Mouse (Mus musculus) CH12.LX (cell line): Measurements from ENCODE around the gene Pdrg1. TPM values are rescaled to one million over a fixed set of nuclear protein-coding genes. Genes with fewer than 3 reads are reported as not detected.

Experiments used
- DNase-seq: peaks from one replicate; pipeline ENCODE4 v3.0.0-alpha.2; 2013; ENCODE audit errors: extremely low read depth
- H3K27ac ChIP-seq: 2 replicates; pipeline ENCODE4 v1.5.1; 2012; ENCODE audit warnings: low read depth, mild to moderate bottlenecking, control low read depth, moderate library complexity; ENCODE audit not compliant: insufficient read depth
- H3K27me3 ChIP-seq: replicated peaks from 2 replicates; pipeline ENCODE3; 2012; ENCODE audit warnings: inconsistent platforms
- H3K36me3 ChIP-seq, 2 experiments: replicated peaks in 1 of 2; 2 replicates each; pipeline versions ENCODE3 to v1.6.1; 2012; ENCODE audit warnings: inconsistent platforms in 1 of 2, low read length in 1 of 2, mild to moderate bottlenecking in 1 of 2, mixed read lengths in 1 of 2, moderate library complexity in 1 of 2; ENCODE audit not compliant: control insufficient read depth in 1 of 2, insufficient read depth in 1 of 2
- H3K4me1 ChIP-seq, 2 experiments: 2 replicates each; pipeline ENCODE4 v1.6.1; 2012; ENCODE audit warnings: inconsistent platforms in 1 of 2, moderate library complexity in 1 of 2; ENCODE audit not compliant: insufficient read depth in 2 of 2, control insufficient read depth in 1 of 2
- H3K4me2 ChIP-seq: 2 replicates; pipeline ENCODE4 v1.6.1; 2012; ENCODE audit warnings: low read depth, mild to moderate bottlenecking, control low read depth; ENCODE audit not compliant: poor library complexity, insufficient read depth, severe bottlenecking
- H3K4me3 ChIP-seq, 3 experiments: fragments of 150-350 bp in 1 of 3; sonication (generic) in 1 of 3; replicated peaks in 1 of 3; 2 replicates each; pipeline versions ENCODE3 to v1.5.1; 2011 to 2012; ENCODE audit warnings: low read depth in 2 of 3, low read length in 2 of 3, mild to moderate bottlenecking in 2 of 3, moderate library complexity in 2 of 3, control low read depth in 1 of 3, improper control_type of control experiment in 1 of 3, inconsistent platforms in 1 of 3, mixed read lengths in 1 of 3; ENCODE audit not compliant: poor library complexity in 1 of 3
- H3K79me2 ChIP-seq: replicated peaks from 2 replicates; pipeline ENCODE4 v1.6.1; 2012; ENCODE audit warnings: mild to moderate bottlenecking, moderate library complexity; ENCODE audit not compliant: control insufficient read depth, poor library complexity, insufficient read depth, severe bottlenecking; ENCODE audit errors: extremely low read depth
- H3K9ac ChIP-seq: 2 replicates; pipeline ENCODE4 v1.6.1; 2012; ENCODE audit warnings: low read depth, mild to moderate bottlenecking, control low read depth, moderate library complexity; ENCODE audit not compliant: insufficient read depth
- H3K9me3 ChIP-seq: replicated peaks from 2 replicates; pipeline ENCODE3; 2012; ENCODE audit warnings: low read length, inconsistent platforms, mixed read lengths
- BHLHE40 ChIP-seq: IDR thresholded peaks from 2 replicates; pipeline ENCODE4 v1.6.1; 2011; ENCODE audit warnings: mild to moderate bottlenecking, low read depth, low read length, improper control_type of control experiment
- CTCF ChIP-seq, 2 experiments: IDR thresholded peaks in 1 of 2; conservative IDR thresholded peaks in 1 of 2; 2 replicates each; pipeline ENCODE4 v1.5.1; 2011 to 2012; ENCODE audit warnings: low read depth in 2 of 2, low read length in 2 of 2, improper control_type of control experiment in 1 of 2, inconsistent platforms in 1 of 2, mild to moderate bottlenecking in 1 of 2, moderate library complexity in 1 of 2
- E2F4 ChIP-seq: IDR thresholded peaks from 2 replicates; pipeline ENCODE4 v1.6.1; 2011; ENCODE audit warnings: low read depth, low read length, improper control_type of control experiment; ENCODE audit not compliant: insufficient replicate concordance
- ELF1 ChIP-seq: IDR thresholded peaks from 2 replicates; pipeline ENCODE4 v1.6.1; 2014; ENCODE audit warnings: low read depth, mild to moderate bottlenecking, inconsistent platforms, low read length, improper control_type of control experiment
- EP300 ChIP-seq: IDR thresholded peaks from 2 replicates; pipeline ENCODE4 v1.6.1; 2011; ENCODE audit warnings: low read length, improper control_type of control experiment
- JUND ChIP-seq: conservative IDR thresholded peaks from 2 replicates; pipeline ENCODE4 v1.6.1; 2011; ENCODE audit warnings: low read depth, low read length, improper control_type of control experiment
- MAZ ChIP-seq: IDR thresholded peaks from 2 replicates; pipeline ENCODE4 v1.6.1; 2012; ENCODE audit warnings: low read depth, mild to moderate bottlenecking, inconsistent platforms, low read length, improper control_type of control experiment, moderate library complexity
- MYC ChIP-seq: IDR thresholded peaks from 2 replicates; pipeline ENCODE4 v1.6.1; 2011; ENCODE audit warnings: low read depth, mild to moderate bottlenecking, improper control_type of control experiment, low read length
- PAX5 ChIP-seq: IDR thresholded peaks from 2 replicates; pipeline ENCODE4 v1.6.1; 2012; ENCODE audit warnings: low read length, inconsistent platforms, mixed read lengths
- POLR2A ChIP-seq: IDR thresholded peaks from 2 replicates; pipeline ENCODE4 v1.6.1; 2011; ENCODE audit warnings: low read depth, mild to moderate bottlenecking, improper control_type of control experiment, low read length
- POLR2AphosphoS2 ChIP-seq: IDR thresholded peaks from 2 replicates; pipeline ENCODE4 v1.6.1; 2011; ENCODE audit warnings: low read depth, low read length, improper control_type of control experiment
- SIN3A ChIP-seq: IDR thresholded peaks from 2 replicates; pipeline ENCODE4 v1.6.1; 2012; ENCODE audit warnings: low read length, improper control_type of control experiment, inconsistent platforms
- TCF12 ChIP-seq: IDR thresholded peaks from 2 replicates; pipeline ENCODE4 v1.6.1; 2014; ENCODE audit warnings: low read depth, mild to moderate bottlenecking, inconsistent platforms, low read length, improper control_type of control experiment
- UBTF ChIP-seq: IDR thresholded peaks from 2 replicates; pipeline ENCODE4 v1.6.1; 2012; ENCODE audit warnings: low read depth, mild to moderate bottlenecking, inconsistent platforms, low read length, improper control_type of control experiment, moderate library complexity
- USF2 ChIP-seq: conservative IDR thresholded peaks from 2 replicates; pipeline ENCODE4 v1.6.1; 2011; ENCODE audit warnings: low read depth, low read length, improper control_type of control experiment
- ZC3H11A ChIP-seq: IDR thresholded peaks from 2 replicates; pipeline ENCODE4 v1.6.1; 2012; ENCODE audit warnings: low read depth, mild to moderate bottlenecking, inconsistent platforms, low read length, improper control_type of control experiment
- ZKSCAN1 ChIP-seq: IDR thresholded peaks from 2 replicates; pipeline ENCODE4 v1.6.1; 2012; ENCODE audit warnings: low read depth, inconsistent platforms, low read length, improper control_type of control experiment, borderline replicate concordance
- ZNF384 ChIP-seq: IDR thresholded peaks from 2 replicates; pipeline ENCODE4 v1.6.1; 2012; ENCODE audit warnings: low read depth, low read length, improper control_type of control experiment, inconsistent platforms
- dilution Hi-C: fragments of 300-500 bp; cut with MboI; formaldehyde crosslinking; loops from 2 replicates; pipeline ENCODE4 v1.14.3; 2020; ENCODE audit warnings: low sequenced_read_pairs; ENCODE audit not compliant: extremely low pct_unique_long_range_greater_than_20kb, extremely low pct_ligation_motif_present
- in situ Hi-C: fragments of 300-500 bp; cut with MboI; formaldehyde crosslinking; loops from 3 replicates; pipeline ENCODE4 v1.14.3; 2019; ENCODE audit warnings: low sequenced_read_pairs, low pct_ligation_motif_present, low pct_unique_long_range_greater_than_20kb, mixed read lengths
- polyA plus RNA-seq: library from polyadenylated mRNA; unstranded; fragments of >175 nt; gene quantifications from 2 replicates; pipeline ENCODE4 v1.2.1, GENCODE M21; 2012; ENCODE audit warnings: low read depth; ENCODE audit not compliant: insufficient read length
- total RNA-seq, 2 experiments: library from RNA; depleted of rRNA; stranded (reverse); fragments of 300-350 nt in 1 of 2; fragments of >200 nt in 1 of 2; gene quantifications; 2 replicates each; pipeline ENCODE4 v1.2.3; 2012 to 2014

The Pdrg1 gene
- total and polyA plus RNA-seq, 3 experiments = 26.1 to 56.4 (median 50.9) TPM

GRCm38 (mm10) chr2:153022855-153023254 lies 7.6 kb upstream of the Pdrg1 start:
- TF ChIP-seq MAZ = no peak
- no peak for TF ChIP-seq UBTF
- no peak for TF ChIP-seq POLR2A
- no peak for TF ChIP-seq POLR2AphosphoS2
- no peak for TF ChIP-seq ZKSCAN1
- TF ChIP-seq SIN3A = no peak
- TF ChIP-seq CTCF (conservative IDR thresholded peaks at IDR 0.05 in 1 of 2, IDR thresholded peaks at IDR 0.05 in 1 of 2; ENCODE audit: low read depth in 2 of 2, low read length in 2 of 2) = no peak
- TF ChIP-seq ELF1 = no peak
- no peak for TF ChIP-seq PAX5
- TF ChIP-seq TCF12 = no peak
- no peak for TF ChIP-seq EP300
- no peak for TF ChIP-seq BHLHE40
- TF ChIP-seq E2F4 = no peak
- TF ChIP-seq MYC = no peak
- TF ChIP-seq USF2 = no peak
- H3K4me1 ChIP-seq = no peaks in the 10 kb centered on the region
- no peak overlapping the region for H3K27ac ChIP-seq
- no peaks in the 10 kb centered on the region for H3K79me2 ChIP-seq
- in situ Hi-C loops (loop anchor here (5.0 kb wide), 1 partner anchor 106 kb away; no protein-coding TSS in a partner anchor), dilution Hi-C loops (no loop called here)
- H3K9me3 ChIP-seq = no peaks in the 10 kb centered on the region
- no peak overlapping the region for H3K9ac ChIP-seq
- peaks cover 92% of the 10 kb centered on the region for H3K27me3 ChIP-seq
- no peaks in the 10 kb centered on the region for H3K36me3 ChIP-seq
- H3K4me3 ChIP-seq = no peak overlapping the region
- no peak for DNase-seq
- H3K4me2 ChIP-seq = no peak overlapping the region

DNA sequence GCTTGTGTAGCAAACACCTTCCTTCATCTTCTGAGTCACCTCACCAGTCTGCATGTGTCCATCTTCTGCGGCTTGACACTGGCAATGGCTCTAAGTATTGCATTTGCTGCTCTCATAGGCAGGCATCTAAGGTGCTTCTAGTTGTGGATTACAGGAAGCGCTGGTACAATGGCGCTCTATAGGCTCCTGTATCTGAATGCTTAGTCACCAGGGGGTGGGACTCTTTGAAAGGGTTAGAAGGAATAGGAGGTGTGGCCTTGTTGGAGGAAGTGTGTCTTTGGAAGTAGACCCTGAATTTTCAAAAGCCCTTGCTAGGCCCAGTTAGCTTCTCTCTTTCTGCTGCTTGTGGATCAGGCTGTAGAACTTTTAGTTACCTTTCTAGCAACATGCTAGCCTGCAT lies 5.9 kb upstream of the Pdrg1 start:
- in situ Hi-C loops = loop anchor here (5.0 kb wide), 1 partner anchor 104 kb away; no protein-coding TSS in a partner anchor
- H3K9ac ChIP-seq = no peak overlapping the region
- dilution Hi-C loops = no loop called here
- no peak overlapping the region for H3K4me2 ChIP-seq
- TF ChIP-seq ZC3H11A (no peak), ZNF384 (no peak), JUND (no peak), POLR2A (no peak), SIN3A (no peak)
- DNase-seq = no peak
- no peak overlapping the region for H3K4me3 ChIP-seq
- no peaks in the 10 kb centered on the region for H3K9me3 ChIP-seq
- H3K27ac ChIP-seq = no peak overlapping the region
- no peaks in the 10 kb centered on the region for H3K4me1 ChIP-seq
- H3K36me3 ChIP-seq = no peaks in the 10 kb centered on the region
- peaks cover 92% of the 10 kb centered on the region for H3K27me3 ChIP-seq
- H3K79me2 ChIP-seq = no peaks in the 10 kb centered on the region
